Mouse (Mus musculus) liver, postnatal 0 days (tissue): ENCODE data around the gene Lcn11.

Source experiments
- CTCF ChIP-seq: sonication (generic); IDR thresholded peaks from 2 replicates; pipeline ENCODE4 v1.5.1; 2016; ENCODE audit warnings: antibody characterized with exemption, low read depth
- EP300 ChIP-seq: IDR thresholded peaks from 2 replicates; pipeline ENCODE4 v1.6.1; 2016; ENCODE audit warnings: antibody characterized with exemption, low read depth, mild to moderate bottlenecking

GRCm38 (mm10) chr2:25780921-25781320 lies 4.1 kb downstream of the Lcn11 start:
- no peak for TF ChIP-seq EP300
- no peak for TF ChIP-seq CTCF
